Mouse (Mus musculus): ENCODE data around the gene Bnip2.

- no peak for TF ChIP-seq CTCF (IDR thresholded peaks at IDR 0.05; ENCODE audit: extremely low read depth, insufficient read length, insufficient replicate concordance, low read depth, low read length)
- no peak for TF ChIP-seq POLR2A (IDR thresholded peaks at IDR 0.05; ENCODE audit: low read depth, low read length)
Observed at GRCm38 (mm10) chr9:70032167-70032566, 42.9 kb downstream of the Bnip2 start.

Measured in small intestine, adult 2 months (tissue).